Mouse (Mus musculus): Measurements from ENCODE around the gene Cabcoco1. TPM values are rescaled to one million over a fixed set of nuclear protein-coding genes. Genes with fewer than 3 reads are reported as not detected.

The Cabcoco1 gene
- total RNA-seq, 1 experiment from 2014 or later = 15.1 TPM

DNA sequence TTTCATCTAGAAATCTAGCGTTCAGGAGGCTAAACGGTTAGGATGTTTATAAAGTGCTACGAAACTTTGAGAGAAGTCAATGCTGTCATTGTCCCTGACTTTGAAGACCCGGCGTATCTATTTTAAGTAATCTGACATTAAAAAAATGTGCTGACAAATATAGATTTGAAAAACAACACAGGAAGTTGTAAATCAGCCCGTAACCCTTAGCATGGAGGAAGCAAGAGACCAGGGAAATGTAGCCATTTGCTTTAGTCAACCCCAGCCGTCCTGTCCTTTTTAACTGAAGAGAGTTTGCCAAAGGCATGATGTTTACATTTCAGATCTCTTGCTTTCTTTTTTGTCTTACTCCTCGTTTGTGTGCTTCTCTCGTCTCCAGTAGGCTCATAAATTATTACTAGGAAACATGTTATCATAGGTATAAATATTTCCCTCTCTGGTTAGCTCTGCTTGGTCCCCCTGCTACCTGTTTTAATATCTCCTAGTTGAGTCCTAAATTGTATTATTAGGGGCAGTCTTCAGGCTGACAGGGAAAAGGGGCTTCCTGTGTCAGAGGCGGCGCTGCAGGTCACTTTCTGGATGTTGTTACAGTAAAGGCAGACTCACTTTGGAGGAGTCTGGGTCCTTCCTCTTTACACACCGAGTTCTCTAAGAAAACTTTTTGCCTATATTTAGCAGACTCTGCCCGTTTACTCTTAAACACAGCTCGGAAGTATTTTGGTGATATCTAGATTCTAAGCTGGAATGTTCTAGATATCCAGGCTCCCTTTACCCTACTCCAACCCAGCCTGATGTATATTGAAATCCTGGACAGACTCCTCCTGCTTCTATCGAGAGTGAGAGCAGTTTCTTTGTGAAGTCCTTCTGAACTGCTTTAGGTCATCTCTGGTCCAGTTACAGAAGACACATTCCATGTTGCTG is 95.6 kb downstream of the Cabcoco1 start:
- ATAC-seq (replicated peaks in 1 of 2; ENCODE audit: insufficient read depth in 1 of 2, low FRiP score in 2 of 2, low TSS enrichment in 1 of 2, low read depth in 1 of 2, poor library complexity in 2 of 2, severe bottlenecking in 2 of 2) = peak; percentile 37 to 66; a peak in 3 of 4 replicates

DNA sequence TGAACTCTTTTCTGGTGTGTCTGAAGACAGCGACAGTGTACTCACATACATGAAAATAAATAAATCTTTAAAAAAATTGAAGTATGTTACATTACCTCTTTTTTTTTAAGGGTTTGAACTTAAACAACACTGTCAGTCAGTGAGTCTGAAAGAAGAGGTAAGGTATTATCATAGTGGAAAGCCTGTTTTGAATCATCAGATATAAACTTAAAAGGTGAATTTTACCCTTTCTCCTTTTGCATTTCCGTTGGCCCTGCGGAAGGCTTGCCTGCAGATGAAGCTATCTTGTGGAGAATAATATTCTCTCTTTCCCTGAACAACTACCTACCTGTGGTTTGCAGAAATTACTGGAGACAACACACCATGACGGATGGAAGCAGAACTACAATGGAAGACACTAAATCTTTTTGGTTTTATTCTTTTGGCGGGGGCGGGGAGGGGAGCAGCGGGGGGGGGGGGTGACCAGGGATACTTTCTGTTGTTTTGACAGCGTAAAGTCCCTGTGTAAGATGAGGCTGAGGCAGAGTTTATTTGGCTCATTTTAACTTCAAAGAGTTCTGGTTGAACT is 96.4 kb downstream of the Cabcoco1 start:
- ATAC-seq (replicated peaks in 1 of 2; ENCODE audit: insufficient read depth in 1 of 2, low FRiP score in 2 of 2, low TSS enrichment in 1 of 2, low read depth in 1 of 2, poor library complexity in 2 of 2, severe bottlenecking in 2 of 2) = no peak

DNA sequence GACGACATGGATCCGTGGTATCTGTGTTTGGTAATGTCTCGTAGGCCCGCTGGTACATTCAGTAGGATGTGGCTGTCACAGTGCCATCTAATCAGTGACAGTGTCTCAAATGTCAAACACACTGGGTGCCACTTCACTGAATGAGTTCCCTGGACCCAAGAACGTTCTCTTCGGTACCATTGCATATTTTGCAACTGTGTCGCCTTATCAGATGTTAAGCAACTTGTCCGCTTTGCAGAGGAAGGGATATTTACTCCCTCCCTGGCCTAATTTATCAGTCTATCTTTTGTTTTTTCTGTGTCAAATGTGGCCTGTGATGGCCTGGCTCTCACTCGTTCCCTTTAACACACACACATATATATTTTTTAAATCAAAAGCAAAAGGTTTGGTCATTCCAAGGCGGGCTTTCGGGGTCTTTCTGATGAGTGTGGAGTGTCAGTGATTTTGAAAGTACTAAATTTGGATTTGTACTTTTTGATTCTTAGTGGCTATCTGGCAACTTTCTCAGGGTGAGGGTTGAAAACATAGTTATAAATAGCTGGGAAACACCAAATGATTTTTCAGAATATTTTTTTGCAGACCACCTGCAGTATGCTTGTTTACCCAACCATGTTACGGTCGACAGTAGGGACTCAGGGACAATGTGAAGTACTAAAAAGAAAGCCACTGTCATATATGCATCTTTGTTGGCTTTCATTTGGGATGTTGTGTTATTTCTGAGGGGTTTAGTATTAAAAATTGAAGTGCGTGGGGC is 97.2 kb downstream of the Cabcoco1 start:
- no peak for ATAC-seq (replicated peaks in 1 of 2; ENCODE audit: insufficient read depth in 1 of 2, low FRiP score in 2 of 2, low TSS enrichment in 1 of 2, low read depth in 1 of 2, poor library complexity in 2 of 2, severe bottlenecking in 2 of 2)

DNA sequence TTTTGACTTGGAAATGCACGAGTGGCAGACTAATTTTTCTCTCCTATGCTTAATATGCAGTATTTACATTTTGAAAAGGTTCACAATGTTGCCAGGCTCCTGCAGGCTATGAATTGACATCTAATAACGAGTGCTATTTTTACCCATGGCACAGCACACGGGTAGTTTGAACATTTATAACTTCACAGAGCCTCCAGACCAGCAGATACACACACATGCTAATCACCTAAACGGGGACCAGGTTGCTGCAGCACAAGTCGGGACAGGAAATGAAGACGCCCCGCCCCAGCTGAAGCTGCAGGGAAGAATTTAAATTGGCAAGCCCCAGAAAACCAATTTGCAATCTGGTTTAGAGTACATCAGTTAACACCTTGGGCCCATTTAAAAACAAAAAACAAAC is 98.6 kb downstream of the Cabcoco1 start:
- ATAC-seq (replicated peaks in 1 of 2; ENCODE audit: insufficient read depth in 1 of 2, low FRiP score in 2 of 2, low TSS enrichment in 1 of 2, low read depth in 1 of 2, poor library complexity in 2 of 2, severe bottlenecking in 2 of 2) = peak in 1 of 2 experiments; percentile 14; a peak in 2 of 4 replicates

DNA sequence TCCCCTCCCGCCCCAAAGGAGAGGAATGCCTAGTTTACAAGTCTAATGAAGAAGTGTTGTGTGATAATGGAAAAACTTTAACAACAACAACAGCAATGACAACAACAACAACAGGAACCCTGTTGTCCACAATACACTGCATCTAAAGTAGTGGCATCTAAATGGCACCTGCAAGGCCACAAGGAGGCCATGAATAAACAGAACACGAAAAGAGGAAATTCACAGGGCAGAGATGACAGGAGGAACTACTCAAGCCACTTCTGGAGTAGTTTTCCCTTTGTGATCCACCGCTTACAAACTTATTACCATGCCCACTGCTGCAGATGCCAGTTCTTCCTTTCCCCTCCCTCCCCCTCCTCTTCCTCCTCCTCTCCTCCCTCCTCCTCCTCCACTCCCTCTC is 99.0 kb downstream of the Cabcoco1 start:
- peak; percentile 77 to 79 for ATAC-seq (replicated peaks in 1 of 2; ENCODE audit: insufficient read depth in 1 of 2, low FRiP score in 2 of 2, low TSS enrichment in 1 of 2, low read depth in 1 of 2, poor library complexity in 2 of 2, severe bottlenecking in 2 of 2)

DNA sequence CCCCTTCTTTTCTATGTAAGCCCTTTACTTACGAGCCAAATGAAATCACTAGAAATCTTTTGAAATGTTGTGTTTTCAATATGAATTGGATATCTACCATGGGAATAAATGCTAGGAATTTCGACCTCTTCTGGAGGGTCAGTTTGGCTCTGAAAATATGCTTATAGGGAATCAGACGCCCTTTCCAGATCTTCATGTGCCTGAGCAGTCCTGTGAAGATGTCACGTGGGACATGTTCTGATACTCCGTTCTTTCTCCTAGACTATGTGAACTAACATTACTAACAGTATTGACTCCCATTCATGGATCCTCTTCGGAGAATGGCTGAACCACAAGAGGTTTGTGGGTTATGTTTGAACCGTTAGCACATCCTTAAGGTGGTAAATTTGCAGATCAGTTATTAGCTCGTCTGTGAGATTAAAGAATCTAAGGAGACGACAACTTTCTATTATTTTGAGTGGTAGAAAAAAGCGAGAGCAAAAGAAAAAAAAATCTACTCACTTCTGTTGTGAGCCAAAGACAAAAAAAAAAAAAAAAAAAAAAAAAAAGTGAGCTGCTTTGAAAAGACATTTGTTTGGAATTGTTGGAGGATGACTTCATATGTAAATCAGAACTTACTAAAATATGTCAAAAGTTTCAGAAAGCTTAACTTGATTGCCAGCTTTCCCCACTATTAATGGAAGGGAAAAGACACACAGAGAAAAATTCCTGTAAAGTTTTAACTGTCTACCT is 99.6 kb downstream of the Cabcoco1 start:
- ATAC-seq (replicated peaks in 1 of 2; ENCODE audit: insufficient read depth in 1 of 2, low FRiP score in 2 of 2, low TSS enrichment in 1 of 2, low read depth in 1 of 2, poor library complexity in 2 of 2, severe bottlenecking in 2 of 2) = no peak

DNA sequence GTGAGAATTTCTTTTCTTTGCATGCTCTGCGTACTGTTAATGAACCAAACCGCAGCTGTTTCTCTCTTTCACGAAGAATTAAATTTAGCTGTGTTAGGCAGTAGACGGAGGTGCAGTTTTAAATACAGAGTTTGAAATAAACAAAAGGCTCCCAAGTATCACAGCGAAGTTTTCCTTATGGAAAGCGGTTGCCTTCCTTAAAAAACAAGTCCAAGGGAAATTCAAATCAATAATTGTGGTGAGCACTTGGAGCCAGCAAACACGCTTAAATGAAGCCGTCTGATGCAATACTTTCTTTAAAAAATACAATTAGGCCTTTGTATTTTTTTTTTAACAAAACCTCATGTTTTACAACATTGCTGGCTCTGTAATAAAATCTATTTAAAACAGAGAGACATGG is 101.2 kb downstream of the Cabcoco1 start:
- no peak for ATAC-seq (replicated peaks in 1 of 2; ENCODE audit: insufficient read depth in 1 of 2, low FRiP score in 2 of 2, low TSS enrichment in 1 of 2, low read depth in 1 of 2, poor library complexity in 2 of 2, severe bottlenecking in 2 of 2)

DNA sequence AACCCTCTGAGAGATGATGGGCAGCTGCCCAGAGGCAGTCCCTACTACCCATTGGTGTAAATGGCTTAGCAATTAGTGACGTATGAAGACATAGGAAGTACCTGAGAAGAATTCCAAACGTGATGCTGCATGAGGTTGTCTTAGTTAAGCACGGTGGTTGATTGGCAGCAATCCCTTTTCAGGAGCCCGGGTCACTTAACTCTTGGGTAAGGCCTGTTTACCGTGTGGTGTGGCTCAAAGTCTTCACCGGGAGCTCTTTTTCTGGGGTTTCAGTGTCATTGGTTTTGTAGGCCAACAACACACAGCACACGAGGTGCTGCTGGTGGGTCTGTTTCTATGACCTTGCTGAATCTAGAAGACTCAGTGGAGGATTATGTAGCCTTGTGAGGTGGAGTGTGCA is 105.9 kb downstream of the Cabcoco1 start:
- ATAC-seq (replicated peaks in 1 of 2; ENCODE audit: insufficient read depth in 1 of 2, low FRiP score in 2 of 2, low TSS enrichment in 1 of 2, low read depth in 1 of 2, poor library complexity in 2 of 2, severe bottlenecking in 2 of 2) = no peak

DNA sequence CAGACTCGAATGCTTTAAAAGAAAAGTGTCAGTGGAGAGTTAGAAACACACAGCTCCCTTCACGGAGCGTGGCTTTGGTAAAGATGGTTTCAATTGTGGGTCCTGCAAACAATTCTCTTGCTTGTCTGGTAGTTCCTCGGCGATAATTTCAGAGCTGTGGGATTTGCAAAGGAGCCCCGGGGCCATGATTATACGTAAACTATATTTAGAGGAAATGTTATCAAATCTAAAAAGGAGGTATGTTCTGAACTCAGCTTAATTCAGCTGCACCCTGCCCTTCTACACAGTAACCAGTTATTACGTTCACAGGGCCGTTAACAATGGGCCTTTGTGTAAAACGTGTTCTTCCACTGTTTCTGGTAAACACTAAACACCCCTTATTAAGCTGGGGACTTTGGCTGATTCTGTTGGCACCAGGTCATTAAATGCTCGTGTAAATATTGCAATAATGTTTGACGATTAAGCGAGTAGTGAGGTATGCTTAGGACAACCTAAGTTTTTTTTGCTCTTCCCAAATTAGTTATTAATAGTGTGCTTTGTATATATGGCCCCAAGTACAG is 106.6 kb downstream of the Cabcoco1 start:
- no peak for ATAC-seq (replicated peaks in 1 of 2; ENCODE audit: insufficient read depth in 1 of 2, low FRiP score in 2 of 2, low TSS enrichment in 1 of 2, low read depth in 1 of 2, poor library complexity in 2 of 2, severe bottlenecking in 2 of 2)

DNA sequence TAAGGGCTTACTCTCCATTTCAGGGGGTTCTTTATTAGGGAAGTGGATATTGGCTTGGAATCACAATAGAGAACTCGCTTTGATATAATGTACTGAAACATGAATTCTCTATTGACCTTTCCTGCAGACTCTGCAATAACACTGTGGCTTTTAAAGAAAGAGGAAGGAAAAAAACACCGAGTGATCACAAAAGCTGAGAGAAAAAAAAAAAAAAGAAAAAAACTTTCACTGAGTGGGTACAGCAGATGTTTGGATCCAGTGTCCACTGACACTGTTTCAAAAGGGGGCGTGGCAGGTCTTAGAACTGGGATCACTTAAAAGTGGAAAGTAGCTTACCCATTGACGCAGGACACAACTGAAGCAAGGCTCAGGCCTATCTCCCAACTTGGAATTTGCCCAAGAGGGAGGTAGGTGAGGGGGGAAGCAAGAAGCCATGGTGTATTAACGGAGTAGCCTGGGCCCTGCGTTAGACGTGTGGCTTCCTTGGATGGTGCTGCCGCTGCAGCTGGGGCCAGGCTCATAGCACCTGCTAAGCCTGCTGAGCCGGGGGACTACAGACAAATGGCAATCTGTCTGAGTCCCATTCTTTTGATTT is 107.6 kb downstream of the Cabcoco1 start:
- ATAC-seq (replicated peaks in 1 of 2; ENCODE audit: insufficient read depth in 1 of 2, low FRiP score in 2 of 2, low TSS enrichment in 1 of 2, low read depth in 1 of 2, poor library complexity in 2 of 2, severe bottlenecking in 2 of 2) = peak; percentile 52 to 67

DNA sequence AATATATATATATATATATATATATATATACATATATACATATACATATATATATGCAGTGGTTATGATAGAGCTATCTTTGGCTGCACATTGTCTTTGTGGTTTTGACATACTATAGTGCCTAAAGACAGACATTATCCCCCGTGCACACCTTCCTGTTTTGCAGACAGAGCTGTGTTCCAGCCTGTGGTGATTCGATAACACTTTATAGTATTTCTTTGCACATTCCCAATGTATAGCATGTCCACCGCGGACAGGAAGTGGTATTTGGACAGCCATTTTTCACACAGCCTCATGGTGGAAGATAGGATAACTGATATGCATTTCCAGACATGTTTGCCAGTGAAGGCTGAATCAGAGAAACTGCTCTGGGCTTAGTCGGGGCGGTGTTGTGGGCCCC is 110.3 kb downstream of the Cabcoco1 start:
- ATAC-seq (replicated peaks in 1 of 2; ENCODE audit: insufficient read depth in 1 of 2, low FRiP score in 2 of 2, low TSS enrichment in 1 of 2, low read depth in 1 of 2, poor library complexity in 2 of 2, severe bottlenecking in 2 of 2) = peak; percentile 66 to 69

DNA sequence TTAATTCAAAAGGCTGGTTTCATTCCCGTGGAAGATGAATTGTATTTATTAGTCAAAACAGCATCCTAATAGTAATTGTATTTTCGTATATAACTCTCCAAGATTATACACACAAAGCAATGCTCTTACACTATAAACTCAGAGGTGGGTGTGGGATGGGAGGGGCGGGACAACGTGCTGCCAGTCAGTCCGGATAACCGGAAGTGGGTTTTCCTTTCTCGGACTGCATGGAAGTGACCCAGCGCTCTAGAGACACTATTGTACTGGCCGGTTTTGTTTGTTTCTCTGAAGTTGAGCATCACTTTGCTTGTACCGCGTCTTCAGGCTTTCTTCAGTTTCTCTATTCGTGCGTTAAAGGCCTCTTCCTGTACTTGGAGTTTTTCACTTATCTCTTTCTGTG is 110.8 kb downstream of the Cabcoco1 start:
- ATAC-seq (replicated peaks in 1 of 2; ENCODE audit: insufficient read depth in 1 of 2, low FRiP score in 2 of 2, low TSS enrichment in 1 of 2, low read depth in 1 of 2, poor library complexity in 2 of 2, severe bottlenecking in 2 of 2) = no peak

DNA sequence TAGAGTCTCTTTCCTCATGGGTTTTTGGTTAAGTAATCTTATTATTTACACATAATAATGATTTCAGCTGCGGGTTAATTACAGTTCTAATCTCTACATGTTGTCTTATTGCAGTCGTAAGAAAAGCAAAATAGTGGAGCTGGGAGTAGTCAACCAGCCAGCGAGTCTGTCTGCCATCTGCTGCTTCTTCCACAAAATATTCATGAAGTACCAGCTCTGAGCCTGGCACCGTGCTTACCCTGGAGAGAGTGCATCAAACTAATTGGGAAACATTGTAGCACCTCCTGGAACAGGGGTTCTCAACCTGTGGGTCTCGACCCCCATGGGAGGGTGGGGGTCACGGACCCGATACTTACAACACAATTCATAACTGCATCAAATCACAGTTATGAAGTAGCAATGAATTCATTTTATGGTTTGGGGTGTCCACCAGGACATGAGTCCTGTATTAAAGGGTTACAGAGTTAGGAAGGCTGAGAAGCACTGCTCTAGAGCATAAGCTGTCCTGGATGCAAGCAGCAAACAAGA is 121.2 kb downstream of the Cabcoco1 start:
- no peak for ATAC-seq (replicated peaks in 1 of 2; ENCODE audit: insufficient read depth in 1 of 2, low FRiP score in 2 of 2, low TSS enrichment in 1 of 2, low read depth in 1 of 2, poor library complexity in 2 of 2, severe bottlenecking in 2 of 2)

DNA sequence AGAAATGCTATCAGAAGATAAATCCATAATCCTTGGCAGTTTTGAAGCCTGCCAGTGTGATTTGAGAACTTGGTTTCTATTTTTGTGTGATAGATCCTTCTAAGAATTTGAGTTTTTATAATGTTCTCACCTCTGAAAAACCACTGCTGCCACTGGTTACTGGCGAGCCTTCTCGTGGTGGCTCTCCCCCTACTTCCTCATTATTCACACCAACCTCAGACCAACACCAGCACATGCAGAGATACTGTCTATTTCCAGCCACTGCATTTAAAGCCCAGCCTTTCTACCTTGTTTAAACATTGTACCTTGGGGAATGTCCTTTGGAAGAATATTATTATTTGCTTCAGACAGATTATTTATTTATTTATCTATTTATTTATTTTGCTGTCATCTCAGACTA is 121.8 kb downstream of the Cabcoco1 start:
- peak; percentile 87 to 93 for ATAC-seq (replicated peaks in 1 of 2; ENCODE audit: insufficient read depth in 1 of 2, low FRiP score in 2 of 2, low TSS enrichment in 1 of 2, low read depth in 1 of 2, poor library complexity in 2 of 2, severe bottlenecking in 2 of 2)

DNA sequence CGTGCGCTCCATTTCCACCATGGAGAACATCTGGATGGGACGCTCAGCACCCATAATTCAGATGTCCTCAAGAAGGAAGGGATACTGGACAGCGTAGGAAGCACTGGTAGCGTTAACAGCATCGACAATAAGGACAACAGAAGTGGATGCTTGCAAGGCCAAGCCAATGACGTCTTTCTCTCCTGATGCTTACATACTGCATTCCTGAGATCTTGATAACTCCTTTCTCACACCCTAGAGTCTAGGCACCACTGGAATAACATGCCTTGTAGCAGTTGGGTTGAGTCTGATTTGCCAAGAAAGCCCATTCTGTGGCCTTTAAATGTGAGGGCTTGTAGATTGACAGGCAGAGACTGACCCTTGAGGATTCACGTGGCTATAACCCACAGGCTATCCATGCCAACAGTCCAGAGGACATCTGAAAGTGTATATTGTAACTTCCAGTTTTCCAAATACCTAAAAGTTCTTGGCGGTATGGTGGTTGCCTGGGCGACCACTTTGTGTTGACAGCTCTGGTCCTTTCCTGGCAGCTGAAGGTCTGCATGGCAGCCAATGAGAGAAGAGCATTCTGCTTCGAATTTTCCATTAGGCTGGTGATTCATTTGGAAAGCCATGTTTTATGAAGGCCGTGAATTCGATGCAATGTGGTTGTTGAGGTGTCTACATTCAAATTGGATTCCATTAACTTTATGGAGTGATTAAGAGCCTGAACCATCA is 124.5 kb downstream of the Cabcoco1 start:
- ATAC-seq (replicated peaks in 1 of 2; ENCODE audit: insufficient read depth in 1 of 2, low FRiP score in 2 of 2, low TSS enrichment in 1 of 2, low read depth in 1 of 2, poor library complexity in 2 of 2, severe bottlenecking in 2 of 2) = no peak

DNA sequence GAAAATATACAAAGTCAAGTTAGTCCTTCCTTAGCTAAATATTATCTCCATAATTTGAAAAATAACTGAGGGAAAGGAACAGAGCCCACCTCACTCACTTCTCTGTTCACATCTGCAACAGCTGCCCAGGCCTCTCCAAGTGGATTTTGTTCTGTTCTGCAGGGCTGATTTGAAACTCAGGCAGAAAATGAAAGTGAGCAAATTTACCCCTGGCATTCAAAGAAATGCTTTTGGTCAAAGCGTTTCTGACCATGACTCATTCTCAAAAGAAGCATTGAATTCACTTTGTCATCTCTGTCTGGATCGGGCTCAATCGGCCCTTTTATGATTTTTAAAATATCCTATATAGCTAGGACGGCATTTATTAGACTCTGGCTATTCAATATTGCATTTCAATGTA is 135.8 kb downstream of the Cabcoco1 start:
- no peak for ATAC-seq (replicated peaks in 1 of 2; ENCODE audit: insufficient read depth in 1 of 2, low FRiP score in 2 of 2, low TSS enrichment in 1 of 2, low read depth in 1 of 2, poor library complexity in 2 of 2, severe bottlenecking in 2 of 2)
